Mouse (Mus musculus) adrenal gland, postnatal 4 days (tissue): ENCODE data around the gene Madcam1. TPM values are rescaled to one million over a fixed set of nuclear protein-coding genes. Genes with fewer than 3 reads are reported as not detected.

Experiments used
- DNase-seq, 2 experiments: peaks; one replicate each; pipeline ENCODE4 v3.0.0; 2021 to 2022; ENCODE audit warnings: low spot score in 2 of 2, mixed read lengths in 2 of 2
- total RNA-seq, 2 experiments: library from RNA; stranded (reverse); gene quantifications; 2 replicates each; pipeline ENCODE4 v1.2.3; 2021

Madcam1 gene
- total RNA-seq, 2 experiments from 2014 or later, result 0.28 to 0.64 TPM

GRCm38 (mm10) chr10:79708668-79709067 is 44.3 kb downstream of the Madcam1 start:
- no peak for DNase-seq

- no peak for DNase-seq
These were observed 44.9 kb downstream of the Madcam1 start for GRCm38 (mm10) chr10:79709307-79709706.

- no peak for DNase-seq
These were observed 47.7 kb downstream of the Madcam1 start for GRCm38 (mm10) chr10:79712029-79712428.

- peak; percentile 73 to 80 for DNase-seq
These were observed 48.3 kb downstream of the Madcam1 start for GRCm38 (mm10) chr10:79712499-79713126.

GRCm38 (mm10) chr10:79713163-79713562 is 48.8 kb downstream of the Madcam1 start:
- no peak for DNase-seq

- DNase-seq, result no peak
These were observed 50.6 kb downstream of the Madcam1 start for GRCm38 (mm10) chr10:79714996-79715395.

- no peak for DNase-seq
These were observed 52.1 kb downstream of the Madcam1 start, which contains the start of gene Hcn2 for GRCm38 (mm10) chr10:79716254-79716987. Hcn2 (plus strand) TSS chr10:79716634.

GRCm38 (mm10) chr10:79716988-79717355 is 52.6 kb downstream of the Madcam1 start:
- no peak for DNase-seq

- DNase-seq, result peak in 1 of 2 experiments; percentile 68
These were observed 53.4 kb downstream of the Madcam1 start for GRCm38 (mm10) chr10:79717640-79718357.

Other genes starting within 250 kb of the Madcam1 start
- not detected for gene Vmn2r83, start 195.8 kb upstream of the Madcam1 start, total RNA-seq
- gene Plpp2, start 130.8 kb upstream of the Madcam1 start, total RNA-seq, result 10 to 100 TPM; 24.9 to 26.4 TPM
- 10 to 100 TPM; 46.8 to 48.2 TPM for gene Mier2, start 109.4 kb upstream of the Madcam1 start, total RNA-seq
- not detected for gene Theg, start 77.2 kb upstream of the Madcam1 start, total RNA-seq
- 1 to 10 TPM in 1 of 2 experiments, under 1 TPM in 1; 0.56 to 1.5 TPM for gene C2cd4c, start 50.5 kb upstream of the Madcam1 start, total RNA-seq
- 10 to 100 TPM in 1 of 2 experiments, 1 to 10 TPM in 1; 8.9 to 13.3 TPM for gene Shc2, start 26.6 kb upstream of the Madcam1 start, total RNA-seq
- gene Odf3l2, start 18.8 kb upstream of the Madcam1 start, total RNA-seq, result not detected
- 10 to 100 TPM; 32.4 to 33.9 TPM for gene Tpgs1, start 4.8 kb downstream of the Madcam1 start, total RNA-seq
- 10 to 100 TPM; 72.6 to 78.1 TPM for gene Cdc34, start 17.6 kb downstream of the Madcam1 start, total RNA-seq
- 1 to 10 TPM; 1.8 to 2.4 TPM for gene Gzmm, start 24.5 kb downstream of the Madcam1 start, total RNA-seq
- gene Bsg, start 39.9 kb downstream of the Madcam1 start, total RNA-seq, result 100 to 1,000 TPM; 504 to 513 TPM
- 1 to 10 TPM; 8.9 to 9.3 TPM for gene Hcn2, start 52.1 kb downstream of the Madcam1 start, total RNA-seq
- gene Polrmt, start 82.0 kb downstream of the Madcam1 start, total RNA-seq, result 10 to 100 TPM; 61.2 to 68.6 TPM
- not detected for gene Fgf22, start 90.5 kb downstream of the Madcam1 start, total RNA-seq
- 10 to 100 TPM; 60.7 to 61.7 TPM for gene Rnf126, start 102.4 kb downstream of the Madcam1 start, total RNA-seq
- gene Fstl3, start 112.7 kb downstream of the Madcam1 start, total RNA-seq, result 1 to 10 TPM; 6.7 to 7.1 TPM
- gene Prss57, start 126.4 kb downstream of the Madcam1 start, total RNA-seq, result under 1 TPM; 0.11 to 0.71 TPM
- gene Palm, start 129.0 kb downstream of the Madcam1 start, total RNA-seq, result 100 to 1,000 TPM in 1 of 2 experiments, 10 to 100 TPM in 1; 91.8 to 119 TPM
- gene Misp, start 156.4 kb downstream of the Madcam1 start, total RNA-seq, result 1 to 10 TPM in 1 of 2 experiments, under 1 TPM in 1; 0.20 to 4.2 TPM
- 100 to 1,000 TPM; 344 to 389 TPM for gene Ptbp1, start 189.9 kb downstream of the Madcam1 start, total RNA-seq
- gene Prtn3, start 209.9 kb downstream of the Madcam1 start, total RNA-seq, result 1 to 10 TPM; 2.2 to 7.0 TPM
- 10 to 100 TPM in 1 of 2 experiments, 1 to 10 TPM in 1; 8.6 to 14.8 TPM for gene Plppr3, start 210.1 kb downstream of the Madcam1 start, total RNA-seq
- 1 to 10 TPM in 1 of 2 experiments, under 1 TPM in 1; 0.92 to 5.7 TPM for gene Elane, start 221.7 kb downstream of the Madcam1 start, total RNA-seq
- gene Cfd, start 226.3 kb downstream of the Madcam1 start, total RNA-seq, result 10 to 100 TPM; 13.7 to 25.6 TPM
- 10 to 100 TPM; 64.1 to 64.7 TPM for gene Med16, start 244.4 kb downstream of the Madcam1 start, total RNA-seq
- gene Gm26602, start 246.3 kb downstream of the Madcam1 start, total RNA-seq, result not detected